ENCODE assay signal across 14 mouse cellular contexts in genomic region chr13:104684361-104685011, GRCm38 (mm10).
DNase-seq lines count a peak whose midpoint lies in the region; ATAC-seq and TF ChIP-seq lines count a peak whose summit lies in the region.
"Had no signal": no experiment of that assay in that cellular context is flagged by ENCODE, and none has a peak within 500 bp of the region (broad histone marks: within the 10 kb centered on the region; RNA-seq: fewer than 3 reads in every experiment).

No protein-coding gene starts in this region.

- DNase-seq in heart, adult 8-10 months (ENCODE audit: low spot score), result no peak
- DNase-seq in liver, result peak; percentile 12
- no peak for DNase-seq in liver, postnatal 0 days
- DNase-seq in embryo, embryonic 10.5 days (ENCODE audit: low spot score), result peak; percentile 62
- no peak for DNase-seq in adrenal gland, postnatal 25 days
- DNase-seq in cerebellum, postnatal 10 days, result no peak
- DNase-seq: gastrocnemius, postnatal 14 days; right cerebral cortex, postnatal 25 days; thymus, postnatal 4 days had no signal

- no peak for TF ChIP-seq CTCF in liver, postnatal 0 days (IDR thresholded peaks at IDR 0.05; ENCODE audit: low read depth)

- no peaks in the 10 kb centered on the region for H3K36me3 ChIP-seq in heart, embryonic 11.5 days (ENCODE audit: control insufficient read depth, insufficient read depth, low read length)
- no peaks in the 10 kb centered on the region for H3K36me3 ChIP-seq in liver, postnatal 0 days (replicated peaks; ENCODE audit: insufficient read depth, low read length)
- no peaks in the 10 kb centered on the region for H3K36me3 ChIP-seq in limb, embryonic 12.5 days
- H3K36me3 ChIP-seq: hindbrain, embryonic 15.5 days had no signal

- H3K9ac ChIP-seq in heart, embryonic 11.5 days (ENCODE audit: low read depth, low read length), result peak overlapping the region; percentile 17; the same call in 1 of the 2 replicates
- no peak overlapping the region for H3K9ac ChIP-seq in liver, postnatal 0 days (replicated peaks)
- no peak overlapping the region for H3K9ac ChIP-seq in limb, embryonic 12.5 days (replicated peaks)
- H3K9ac ChIP-seq: forebrain, embryonic 13.5 days; hindbrain, embryonic 15.5 days had no signal

- no peak for TF ChIP-seq EP300 in liver, postnatal 0 days (IDR thresholded peaks at IDR 0.05; ENCODE audit: low read depth)

- H3K27me3 ChIP-seq in heart, embryonic 11.5 days (ENCODE audit: control insufficient read depth, insufficient read depth, low read length), result no peaks in the 10 kb centered on the region
- no peaks in the 10 kb centered on the region for H3K27me3 ChIP-seq in liver, postnatal 0 days (ENCODE audit: insufficient read depth, low read length)
- no peaks in the 10 kb centered on the region for H3K27me3 ChIP-seq in limb, embryonic 12.5 days
- H3K27me3 ChIP-seq: forebrain, embryonic 13.5 days; hindbrain, embryonic 15.5 days had no signal

- H3K4me3 ChIP-seq in heart, embryonic 11.5 days (ENCODE audit: low read depth, low read length), result no peak overlapping the region
- H3K4me3 ChIP-seq in liver, postnatal 0 days (ENCODE audit: low read depth, low read length), result no peak overlapping the region
- H3K4me3 ChIP-seq in limb, embryonic 12.5 days (replicated peaks), result no peak overlapping the region
- H3K4me3 ChIP-seq: forebrain, embryonic 13.5 days; hindbrain, embryonic 15.5 days had no signal

- H3K4me2 ChIP-seq in heart, embryonic 11.5 days, result no peak overlapping the region
- H3K4me2 ChIP-seq in liver, postnatal 0 days (ENCODE audit: low read depth, low read length), result no peak overlapping the region
- no peak overlapping the region for H3K4me2 ChIP-seq in limb, embryonic 12.5 days
- H3K4me2 ChIP-seq: forebrain, embryonic 13.5 days; hindbrain, embryonic 15.5 days had no signal

- no peaks in the 10 kb centered on the region for H3K9me3 ChIP-seq in heart, embryonic 11.5 days (replicated peaks; ENCODE audit: control insufficient read depth, low read length)
- H3K9me3 ChIP-seq in liver, postnatal 0 days (ENCODE audit: low read length), result no peaks in the 10 kb centered on the region
- no peaks in the 10 kb centered on the region for H3K9me3 ChIP-seq in limb, embryonic 12.5 days
- H3K9me3 ChIP-seq: forebrain, embryonic 13.5 days; hindbrain, embryonic 15.5 days had no signal

- 44% methylated on average over 6 of the region's 6 CpGs for WGBS in heart, embryonic 11.5 days (ENCODE audit: insufficient replicate concordance)
- WGBS in liver, postnatal 0 days (ENCODE audit: insufficient replicate concordance), result 66% methylated on average over 6 of the region's 6 CpGs
- WGBS in limb, embryonic 12.5 days, result 38% methylated on average over 6 of the region's 6 CpGs

- ATAC-seq in heart, embryonic 11.5 days (replicated peaks; ENCODE audit: insufficient number of reproducible peaks, low FRiP score, low TSS enrichment), result no peak; the same call in 1 of the 2 replicates
- ATAC-seq in liver, postnatal 0 days, result no peak
- ATAC-seq in limb, embryonic 12.5 days (ENCODE audit: insufficient number of reproducible peaks, insufficient read depth, low FRiP score, low TSS enrichment, low read depth), result no peak
- ATAC-seq: forebrain, embryonic 13.5 days had no signal

- peaks cover 8% of the 10 kb centered on the region for H3K4me1 ChIP-seq in heart, embryonic 11.5 days (ENCODE audit: control insufficient read depth, insufficient read depth, low read length)
- H3K4me1 ChIP-seq in liver, postnatal 0 days (ENCODE audit: insufficient read depth), result no peaks in the 10 kb centered on the region
- H3K4me1 ChIP-seq in limb, embryonic 12.5 days (replicated peaks), result peaks cover 12% of the 10 kb centered on the region
- H3K4me1 ChIP-seq: forebrain, embryonic 13.5 days; hindbrain, embryonic 15.5 days had no signal

- peak overlapping the region; percentile 41 for H3K27ac ChIP-seq in heart, embryonic 11.5 days (ENCODE audit: low read depth, low read length)
- no peak overlapping the region for H3K27ac ChIP-seq in liver, postnatal 0 days (ENCODE audit: low read depth)
- peak overlapping the region; percentile 31 for H3K27ac ChIP-seq in limb, embryonic 12.5 days
- H3K27ac ChIP-seq: forebrain, embryonic 13.5 days; hindbrain, embryonic 15.5 days; macrophage had no signal

Comparison
In these comparisons a context has a peak if more than half of its experiments do, and no peak if none do; other contexts are left out.
1. DNase-seq: peak in liver (single experiment) and embryo, embryonic 10.5 days (single experiment); none in heart, adult 8-10 months (single experiment), liver, postnatal 0 days (single experiment), adrenal gland, postnatal 25 days (single experiment) and cerebellum, postnatal 10 days (0 of 2).